Mouse (Mus musculus): ENCODE results near the gene Ubald1.

DNA sequence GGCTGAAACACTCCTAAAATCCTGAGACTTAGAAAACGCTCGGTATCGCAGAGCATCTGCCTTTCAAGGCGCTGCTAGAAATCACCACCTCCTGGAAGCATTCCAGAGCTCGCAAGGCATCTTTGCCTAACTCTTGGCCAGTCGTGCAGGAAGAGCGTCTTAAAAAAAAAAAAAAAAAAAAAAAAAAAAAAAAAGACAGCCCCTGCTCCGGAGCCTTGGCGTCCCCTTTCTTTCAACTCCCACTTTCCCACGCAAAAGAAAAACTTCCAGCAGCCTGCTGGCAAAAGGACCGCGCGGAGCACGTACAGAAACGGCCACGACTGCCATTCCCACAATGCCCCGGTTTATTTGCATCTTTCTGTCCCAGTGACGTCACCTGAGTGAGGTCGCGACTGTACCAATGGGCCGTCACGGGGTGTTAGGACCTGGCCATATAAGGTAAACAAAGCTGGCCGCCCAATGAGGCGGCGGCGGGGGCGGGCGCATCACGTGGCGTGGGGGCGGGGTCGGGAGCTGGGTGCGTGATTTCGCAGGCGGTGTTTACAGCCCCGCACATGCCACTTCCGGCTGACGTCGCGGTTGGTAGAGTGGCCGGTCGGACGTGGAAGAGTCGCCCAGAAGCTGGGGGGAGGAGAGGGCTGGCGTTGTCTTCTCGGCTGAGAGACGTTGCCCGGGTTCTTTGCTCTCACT is at the start of gene Ubald1:
- TF ChIP-seq ZC3H11A (IDR thresholded peaks at IDR 0.05; ENCODE audit: low read depth, low read length) (no peak), NELFE (IDR thresholded peaks at IDR 0.05; ENCODE audit: low read depth, low read length) (peak; percentile 96), RCOR1 (conservative IDR thresholded peaks at IDR 0.05; ENCODE audit: low read depth, low read length) (peak; percentile 77; the same call in 1 of the 2 replicates), CTCF (conservative IDR thresholded peaks at IDR 0.05 in 1 of 2, IDR thresholded peaks at IDR 0.05 in 1 of 2; ENCODE audit: low read depth in 2 of 2, low read length in 2 of 2) (no peak), POLR2A (IDR thresholded peaks at IDR 0.05; ENCODE audit: low read depth, low read length) (peak; percentile 95), BHLHE40 (IDR thresholded peaks at IDR 0.05; ENCODE audit: low read depth, low read length) (peak; percentile 98), UBTF (IDR thresholded peaks at IDR 0.05; ENCODE audit: low read depth, low read length) (no peak)
